Mouse (Mus musculus) CH12.LX (cell line): Measurements from ENCODE around the gene Jak2. TPM values are rescaled to one million over a fixed set of nuclear protein-coding genes. Genes with fewer than 3 reads are reported as not detected.

Experiments
- DNase-seq: peaks from one replicate; pipeline ENCODE4 v3.0.0-alpha.2; 2013; ENCODE audit errors: extremely low read depth
- H3K27ac ChIP-seq: 2 replicates; pipeline ENCODE4 v1.5.1; 2012; ENCODE audit warnings: low read depth, mild to moderate bottlenecking, control low read depth, moderate library complexity; ENCODE audit not compliant: insufficient read depth
- H3K27me3 ChIP-seq: replicated peaks from 2 replicates; pipeline ENCODE3; 2012; ENCODE audit warnings: inconsistent platforms
- H3K36me3 ChIP-seq, 2 experiments: replicated peaks in 1 of 2; 2 replicates each; pipeline versions ENCODE3 to v1.6.1; 2012; ENCODE audit warnings: inconsistent platforms in 1 of 2, low read length in 1 of 2, mild to moderate bottlenecking in 1 of 2, mixed read lengths in 1 of 2, moderate library complexity in 1 of 2; ENCODE audit not compliant: control insufficient read depth in 1 of 2, insufficient read depth in 1 of 2
- H3K4me1 ChIP-seq, 2 experiments: 2 replicates each; pipeline ENCODE4 v1.6.1; 2012; ENCODE audit warnings: inconsistent platforms in 1 of 2, moderate library complexity in 1 of 2; ENCODE audit not compliant: insufficient read depth in 2 of 2, control insufficient read depth in 1 of 2
- H3K4me2 ChIP-seq: 2 replicates; pipeline ENCODE4 v1.6.1; 2012; ENCODE audit warnings: low read depth, mild to moderate bottlenecking, control low read depth; ENCODE audit not compliant: poor library complexity, insufficient read depth, severe bottlenecking
- H3K4me3 ChIP-seq, 3 experiments: fragments of 150-350 bp in 1 of 3; sonication (generic) in 1 of 3; replicated peaks in 1 of 3; 2 replicates each; pipeline versions ENCODE3 to v1.5.1; 2011 to 2012; ENCODE audit warnings: low read depth in 2 of 3, low read length in 2 of 3, mild to moderate bottlenecking in 2 of 3, moderate library complexity in 2 of 3, control low read depth in 1 of 3, improper control_type of control experiment in 1 of 3, inconsistent platforms in 1 of 3, mixed read lengths in 1 of 3; ENCODE audit not compliant: poor library complexity in 1 of 3
- H3K79me2 ChIP-seq: replicated peaks from 2 replicates; pipeline ENCODE4 v1.6.1; 2012; ENCODE audit warnings: mild to moderate bottlenecking, moderate library complexity; ENCODE audit not compliant: control insufficient read depth, poor library complexity, insufficient read depth, severe bottlenecking; ENCODE audit errors: extremely low read depth
- H3K9ac ChIP-seq: 2 replicates; pipeline ENCODE4 v1.6.1; 2012; ENCODE audit warnings: low read depth, mild to moderate bottlenecking, control low read depth, moderate library complexity; ENCODE audit not compliant: insufficient read depth
- H3K9me3 ChIP-seq: replicated peaks from 2 replicates; pipeline ENCODE3; 2012; ENCODE audit warnings: low read length, inconsistent platforms, mixed read lengths
- BHLHE40 ChIP-seq: IDR thresholded peaks from 2 replicates; pipeline ENCODE4 v1.6.1; 2011; ENCODE audit warnings: mild to moderate bottlenecking, low read depth, low read length, improper control_type of control experiment
- CHD2 ChIP-seq: IDR thresholded peaks from 2 replicates; pipeline ENCODE4 v1.6.1; 2011; ENCODE audit warnings: low read length, improper control_type of control experiment
- CTCF ChIP-seq, 2 experiments: IDR thresholded peaks in 1 of 2; conservative IDR thresholded peaks in 1 of 2; 2 replicates each; pipeline ENCODE4 v1.5.1; 2011 to 2012; ENCODE audit warnings: low read depth in 2 of 2, low read length in 2 of 2, improper control_type of control experiment in 1 of 2, inconsistent platforms in 1 of 2, mild to moderate bottlenecking in 1 of 2, moderate library complexity in 1 of 2
- ELF1 ChIP-seq: IDR thresholded peaks from 2 replicates; pipeline ENCODE4 v1.6.1; 2014; ENCODE audit warnings: low read depth, mild to moderate bottlenecking, inconsistent platforms, low read length, improper control_type of control experiment
- ETS1 ChIP-seq: conservative IDR thresholded peaks from 2 replicates; pipeline ENCODE4 v1.6.1; 2012; ENCODE audit warnings: low read depth, mild to moderate bottlenecking, inconsistent platforms, low read length, improper control_type of control experiment, moderate library complexity
- HCFC1 ChIP-seq: IDR thresholded peaks from 2 replicates; pipeline ENCODE4 v1.6.1; 2012; ENCODE audit warnings: low read depth, mild to moderate bottlenecking, inconsistent platforms, low read length, improper control_type of control experiment
- IRF4 ChIP-seq: IDR thresholded peaks from 2 replicates; pipeline ENCODE4 v1.6.1; 2014; ENCODE audit warnings: low read depth, mild to moderate bottlenecking, inconsistent platforms, low read length, improper control_type of control experiment
- JUND ChIP-seq: conservative IDR thresholded peaks from 2 replicates; pipeline ENCODE4 v1.6.1; 2011; ENCODE audit warnings: low read depth, low read length, improper control_type of control experiment
- MAFK ChIP-seq: IDR thresholded peaks from 2 replicates; pipeline ENCODE4 v1.6.1; 2011; ENCODE audit warnings: low read length, improper control_type of control experiment; ENCODE audit not compliant: insufficient replicate concordance
- MAZ ChIP-seq: IDR thresholded peaks from 2 replicates; pipeline ENCODE4 v1.6.1; 2012; ENCODE audit warnings: low read depth, mild to moderate bottlenecking, inconsistent platforms, low read length, improper control_type of control experiment, moderate library complexity
- MYC ChIP-seq: IDR thresholded peaks from 2 replicates; pipeline ENCODE4 v1.6.1; 2011; ENCODE audit warnings: low read depth, mild to moderate bottlenecking, improper control_type of control experiment, low read length
- NELFE ChIP-seq: IDR thresholded peaks from 2 replicates; pipeline ENCODE4 v1.6.1; 2011; ENCODE audit warnings: low read depth, low read length, improper control_type of control experiment
- NRF1 ChIP-seq: IDR thresholded peaks from 2 replicates; pipeline ENCODE4 v1.6.1; 2014; ENCODE audit warnings: low read depth, mild to moderate bottlenecking, inconsistent platforms, low read length, improper control_type of control experiment, moderate library complexity
- PAX5 ChIP-seq: IDR thresholded peaks from 2 replicates; pipeline ENCODE4 v1.6.1; 2012; ENCODE audit warnings: low read length, inconsistent platforms, mixed read lengths
- POLR2AphosphoS2 ChIP-seq: IDR thresholded peaks from 2 replicates; pipeline ENCODE4 v1.6.1; 2011; ENCODE audit warnings: low read depth, low read length, improper control_type of control experiment
- RAD21 ChIP-seq: IDR thresholded peaks from 2 replicates; pipeline ENCODE4 v1.6.1; 2011; ENCODE audit warnings: low read depth, mild to moderate bottlenecking, low read length, improper control_type of control experiment, moderate library complexity
- RCOR1 ChIP-seq: conservative IDR thresholded peaks from 2 replicates; pipeline ENCODE4 v1.6.1; 2012; ENCODE audit warnings: low read depth, mild to moderate bottlenecking, inconsistent platforms, low read length, improper control_type of control experiment
- SIN3A ChIP-seq: IDR thresholded peaks from 2 replicates; pipeline ENCODE4 v1.6.1; 2012; ENCODE audit warnings: low read length, improper control_type of control experiment, inconsistent platforms
- SMC3 ChIP-seq: IDR thresholded peaks from 2 replicates; pipeline ENCODE4 v1.6.1; 2011; ENCODE audit warnings: low read depth, low read length, improper control_type of control experiment
- TBP ChIP-seq: conservative IDR thresholded peaks from 2 replicates; pipeline ENCODE4 v1.6.1; 2011; ENCODE audit warnings: low read depth, low read length, improper control_type of control experiment
- TCF12 ChIP-seq: IDR thresholded peaks from 2 replicates; pipeline ENCODE4 v1.6.1; 2014; ENCODE audit warnings: low read depth, mild to moderate bottlenecking, inconsistent platforms, low read length, improper control_type of control experiment
- UBTF ChIP-seq: IDR thresholded peaks from 2 replicates; pipeline ENCODE4 v1.6.1; 2012; ENCODE audit warnings: low read depth, mild to moderate bottlenecking, inconsistent platforms, low read length, improper control_type of control experiment, moderate library complexity
- ZC3H11A ChIP-seq: IDR thresholded peaks from 2 replicates; pipeline ENCODE4 v1.6.1; 2012; ENCODE audit warnings: low read depth, mild to moderate bottlenecking, inconsistent platforms, low read length, improper control_type of control experiment
- ZNF384 ChIP-seq: IDR thresholded peaks from 2 replicates; pipeline ENCODE4 v1.6.1; 2012; ENCODE audit warnings: low read depth, low read length, improper control_type of control experiment, inconsistent platforms
- dilution Hi-C: fragments of 300-500 bp; cut with MboI; formaldehyde crosslinking; loops from 2 replicates; pipeline ENCODE4 v1.14.3; 2020; ENCODE audit warnings: low sequenced_read_pairs; ENCODE audit not compliant: extremely low pct_unique_long_range_greater_than_20kb, extremely low pct_ligation_motif_present
- in situ Hi-C: fragments of 300-500 bp; cut with MboI; formaldehyde crosslinking; loops from 3 replicates; pipeline ENCODE4 v1.14.3; 2019; ENCODE audit warnings: low sequenced_read_pairs, low pct_ligation_motif_present, low pct_unique_long_range_greater_than_20kb, mixed read lengths
- polyA plus RNA-seq: library from polyadenylated mRNA; unstranded; fragments of >175 nt; gene quantifications from 2 replicates; pipeline ENCODE4 v1.2.1, GENCODE M21; 2012; ENCODE audit warnings: low read depth; ENCODE audit not compliant: insufficient read length
- total RNA-seq, 2 experiments: library from RNA; depleted of rRNA; stranded (reverse); fragments of 300-350 nt in 1 of 2; fragments of >200 nt in 1 of 2; gene quantifications; 2 replicates each; pipeline ENCODE4 v1.2.3; 2012 to 2014

The Jak2 gene
- total and polyA plus RNA-seq, 3 experiments, result 6.6 to 11.5 (median 8.4) TPM

- Histone ChIP-seq H3K9ac (no peak overlapping the region), H3K27me3 (no peaks in the 10 kb centered on the region), H3K4me3 (no peak overlapping the region), H3K79me2 (no peaks in the 10 kb centered on the region), H3K4me2 (no peak overlapping the region), H3K36me3 (no peaks in the 10 kb centered on the region), H3K27ac (no peak overlapping the region), H3K9me3 (no peaks in the 10 kb centered on the region), H3K4me1 (no peaks in the 10 kb centered on the region)
- no peak for DNase-seq
- in situ Hi-C loops (loop anchor here (10.0 kb wide), 1 partner anchor 79 kb away; no protein-coding TSS in a partner anchor), dilution Hi-C loops (no loop called here)
- TF ChIP-seq SMC3, result peak; percentile 45
- TF ChIP-seq UBTF, result no peak
- TF ChIP-seq RAD21, result peak; percentile 17; the same call in 1 of the 2 replicates
- peak in 1 of 2 experiments; percentile 46; a peak in 2 of 4 replicates for TF ChIP-seq CTCF (conservative IDR thresholded peaks at IDR 0.05 in 1 of 2, IDR thresholded peaks at IDR 0.05 in 1 of 2; ENCODE audit: low read depth in 2 of 2, low read length in 2 of 2)
- TF ChIP-seq PAX5, result no peak
- TF ChIP-seq ZNF384, result no peak
These were observed 48.3 kb upstream of the Jak2 start for GRCm38 (mm10) chr19:29203337-29203736.

- Histone ChIP-seq H3K27me3 (no peaks in the 10 kb centered on the region), H3K9me3 (no peaks in the 10 kb centered on the region), H3K79me2 (no peaks in the 10 kb centered on the region), H3K36me3 (no peaks in the 10 kb centered on the region), H3K4me2 (no peak overlapping the region), H3K4me1 (no peaks in the 10 kb centered on the region), H3K4me3 (no peak overlapping the region), H3K27ac (no peak overlapping the region), H3K9ac (no peak overlapping the region)
- DNase-seq, result no peak
- in situ Hi-C loops (loop anchor here (10.0 kb wide), 1 partner anchor 80 kb away; no protein-coding TSS in a partner anchor), dilution Hi-C loops (no loop called here)
- TF ChIP-seq CHD2 (no peak), ELF1 (no peak), SIN3A (no peak), ETS1 (no peak), RAD21 (no peak), IRF4 (no peak), MAZ (no peak), HCFC1 (no peak)
These were observed 47.0 kb upstream of the Jak2 start for GRCm38 (mm10) chr19:29204583-29204982.

- TF ChIP-seq NRF1, result no peak
- TF ChIP-seq JUND, result no peak
- no peak for TF ChIP-seq CHD2
- TF ChIP-seq TBP, result no peak
- no peak for TF ChIP-seq ELF1
- TF ChIP-seq ZC3H11A, result no peak
- no peak for TF ChIP-seq IRF4
- no peak for TF ChIP-seq UBTF
- no peak for TF ChIP-seq BHLHE40
- no peak for TF ChIP-seq NELFE
- TF ChIP-seq MAFK, result no peak
- no peak for TF ChIP-seq TCF12
- TF ChIP-seq RCOR1, result no peak
- no peak for TF ChIP-seq MAZ
- no peak for TF ChIP-seq POLR2AphosphoS2
- no peak for TF ChIP-seq MYC
- in situ Hi-C loops (loop anchor here (10.0 kb wide), 1 partner anchor 80 kb away; no protein-coding TSS in a partner anchor), dilution Hi-C loops (no loop called here)
These were observed 46.4 kb upstream of the Jak2 start for GRCm38 (mm10) chr19:29205267-29205666.

More at GRCm38 (mm10) chr19:29205267-29205666, 46.4 kb upstream of the Jak2 start:
- peaks cover 0 to 6% of the 10 kb centered on the region in 2 experiments; a peak in 1 of 4 replicates for H3K4me1 ChIP-seq
- DNase-seq, result no peak
- no peaks in the 10 kb centered on the region for H3K36me3 ChIP-seq
- no peaks in the 10 kb centered on the region for H3K9me3 ChIP-seq
- H3K4me2 ChIP-seq, result no peak overlapping the region
- no peak overlapping the region for H3K9ac ChIP-seq
- no peaks in the 10 kb centered on the region for H3K27me3 ChIP-seq
- no peak overlapping the region for H3K4me3 ChIP-seq
- no peaks in the 10 kb centered on the region for H3K79me2 ChIP-seq
- H3K27ac ChIP-seq, result no peak overlapping the region
